Mouse (Mus musculus) ovary, postnatal 10 days (tissue): ENCODE results near the gene Hoxb7.

ENCODE experiments used
- DNase-seq: peaks from one replicate; pipeline ENCODE4 v3.0.0; 2022; ENCODE audit warnings: low spot score

Gene Hoxb7

GRCm38 (mm10) chr11:96285771-96286738 is at the start of gene Hoxb7:
Gene Hoxb7 (plus strand): TSS chr11:96286623.
- no peak for DNase-seq

GRCm38 (mm10) chr11:96240211-96240610 is 46.2 kb upstream of the Hoxb7 start:
- DNase-seq, result no peak

GRCm38 (mm10) chr11:96250901-96251300 is 35.5 kb upstream of the Hoxb7 start:
- DNase-seq, result no peak

DNA sequence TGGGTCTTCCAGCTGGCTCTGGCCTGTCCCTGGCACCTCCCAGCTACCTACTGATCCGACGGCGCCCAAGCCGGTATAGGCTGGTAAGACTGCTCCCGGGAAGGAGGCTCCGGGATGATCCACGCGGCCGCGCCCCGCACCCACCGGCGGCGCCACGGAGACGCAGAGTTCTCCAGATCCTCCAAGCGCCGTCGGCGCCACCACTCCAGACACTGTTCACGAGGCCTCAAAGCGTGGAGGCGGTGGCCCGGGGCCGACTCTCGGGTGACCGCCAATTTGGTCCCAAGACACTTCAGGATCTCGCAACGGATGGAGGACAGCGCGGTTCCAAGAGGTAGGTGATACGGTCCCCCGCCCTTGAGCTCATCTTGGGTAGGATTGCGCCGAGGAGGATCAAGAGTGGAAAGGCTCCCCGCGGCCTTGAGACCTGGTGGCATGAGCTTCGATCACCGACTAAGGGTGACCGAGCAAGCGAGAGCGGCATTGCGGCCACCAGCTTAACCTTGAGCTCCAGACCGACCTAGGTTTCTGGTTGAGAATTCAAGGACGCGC is 34.9 kb upstream of the Hoxb7 start:
- no peak for DNase-seq

DNA sequence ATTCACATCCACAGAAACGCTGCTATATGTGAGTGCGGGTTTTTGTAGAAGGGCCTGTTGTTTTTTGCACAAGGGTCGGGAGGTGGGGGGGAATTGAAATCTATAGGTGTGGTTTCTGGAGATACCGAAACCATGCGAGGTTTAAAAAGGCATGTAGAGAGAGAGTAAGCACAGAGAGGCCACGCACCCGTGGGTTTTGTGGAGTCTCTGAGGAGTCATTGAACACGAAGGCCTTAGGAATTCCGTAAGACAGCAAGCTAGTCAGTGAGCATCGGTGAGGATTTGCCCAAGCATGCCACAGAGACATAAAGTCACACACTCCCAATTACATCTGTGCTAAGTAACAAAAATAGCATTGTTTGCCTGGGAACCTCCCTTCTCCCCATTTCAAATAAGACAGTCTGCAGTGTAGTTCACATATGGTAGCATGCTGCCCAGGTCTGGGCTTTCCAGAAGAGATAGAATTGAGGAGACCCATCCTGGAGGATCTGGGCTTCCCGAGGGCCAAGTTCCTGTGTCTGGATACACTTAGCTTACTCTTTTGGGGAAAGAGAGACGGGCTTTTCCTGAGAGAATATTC is 33.8 kb upstream of the Hoxb7 start:
- no peak for DNase-seq

DNA sequence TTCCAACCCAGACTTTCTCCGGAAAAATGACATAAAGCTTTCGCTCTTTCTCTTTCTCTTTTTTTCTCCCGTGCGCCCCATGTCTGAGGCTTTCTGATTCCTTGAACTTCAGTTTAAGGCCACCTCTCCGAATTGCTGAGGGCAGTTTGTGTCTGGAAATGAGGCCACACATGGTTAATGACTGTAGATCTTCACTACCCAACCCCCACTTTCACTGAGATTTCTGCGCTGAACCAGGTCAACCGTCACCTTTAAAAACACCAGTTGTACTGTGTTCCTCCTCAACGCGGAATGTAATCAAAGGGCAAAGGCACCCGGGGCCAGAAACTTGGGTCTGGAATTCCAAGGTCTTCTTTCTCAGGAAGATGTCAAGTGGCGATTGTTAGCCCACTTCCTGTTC is 32.2 kb upstream of the Hoxb7 start:
- no peak for DNase-seq

DNA sequence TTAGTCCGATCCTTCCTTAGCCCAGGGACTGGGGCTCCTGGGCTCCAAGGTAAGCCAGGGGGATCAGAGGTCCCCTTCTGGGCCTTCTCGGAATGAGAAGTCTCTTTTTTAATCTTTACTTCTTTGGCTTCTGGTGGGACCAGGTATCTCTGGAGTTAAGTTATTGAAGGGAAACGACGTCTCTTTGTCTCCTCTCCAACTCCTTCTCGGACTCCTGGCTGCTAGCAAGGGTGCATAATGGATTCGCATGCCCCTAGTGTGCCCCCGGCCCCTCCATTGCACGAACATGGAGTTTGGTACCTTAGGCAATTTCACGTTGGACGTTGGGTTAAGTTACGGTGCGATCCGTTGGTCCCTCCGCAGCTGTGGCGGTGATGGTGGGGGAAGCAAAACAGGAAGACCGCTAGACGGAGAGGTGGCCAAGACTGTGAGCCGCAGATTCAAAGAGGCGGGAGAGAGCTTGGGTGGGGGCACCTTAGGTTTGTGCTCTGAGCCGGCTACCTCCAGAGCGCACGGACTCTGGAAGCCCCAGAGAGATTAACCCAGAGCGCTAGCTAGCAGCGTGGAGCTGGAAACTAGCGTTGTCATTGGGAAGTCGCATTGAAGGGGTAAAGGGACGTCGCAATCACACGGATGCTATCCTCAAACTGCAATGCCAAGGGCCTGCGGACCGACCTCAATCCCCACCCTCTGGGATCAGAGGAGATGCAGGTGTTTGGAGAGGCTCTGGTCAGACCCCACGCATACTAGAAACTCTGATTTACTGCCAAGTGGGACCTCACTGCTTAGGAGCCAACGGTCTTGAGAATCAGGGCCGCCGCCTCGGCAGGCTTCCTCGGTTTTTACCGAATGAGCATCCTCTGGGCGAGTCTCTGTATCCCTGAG is 31.1 kb upstream of the Hoxb7 start:
- DNase-seq, result no peak

- no peak for DNase-seq
These were observed 30.4 kb upstream of the Hoxb7 start for GRCm38 (mm10) chr11:96255996-96256445.

- DNase-seq, result no peak
These were observed 29.3 kb upstream of the Hoxb7 start for GRCm38 (mm10) chr11:96257141-96257540.

DNA sequence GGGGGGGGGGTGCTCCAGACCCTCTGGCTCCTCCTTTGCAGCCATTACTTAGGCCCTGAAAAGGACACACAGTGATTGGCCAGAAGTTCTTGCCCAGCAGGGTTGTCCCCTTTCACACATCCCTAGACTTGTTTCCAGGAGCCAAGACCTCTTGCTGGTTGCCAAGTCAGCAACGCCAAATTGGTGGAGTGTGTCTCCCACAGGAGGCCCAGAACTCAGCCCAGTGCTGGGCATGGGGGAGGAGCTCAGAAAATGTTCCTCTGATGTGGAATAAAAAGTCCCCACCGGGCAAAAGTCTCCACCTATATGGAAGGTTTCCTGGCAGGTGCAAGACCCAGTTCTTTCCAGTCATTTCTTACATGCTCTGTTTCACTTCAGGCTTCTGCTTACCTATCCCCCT is 27.4 kb upstream of the Hoxb7 start:
- no peak for DNase-seq

DNA sequence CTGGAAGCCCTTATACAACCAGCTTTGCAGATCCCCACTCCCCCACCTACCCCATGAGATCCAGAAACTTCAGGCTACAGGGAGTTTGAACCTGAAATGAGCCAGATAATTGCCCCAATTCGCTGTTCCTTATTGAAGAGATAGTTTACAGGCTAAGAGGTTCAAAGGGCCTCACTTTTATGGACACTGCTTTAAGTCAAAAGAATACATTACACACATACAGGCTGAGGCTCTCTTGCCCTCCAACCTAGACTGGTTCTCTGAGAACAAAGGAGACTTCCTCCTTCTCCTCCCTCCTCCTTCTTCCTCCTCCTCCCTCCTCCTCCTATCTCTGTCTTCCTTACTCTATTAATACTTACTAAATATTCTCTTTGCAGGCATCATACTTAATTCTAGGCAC is 26.9 kb upstream of the Hoxb7 start:
- no peak for DNase-seq

GRCm38 (mm10) chr11:96260310-96260970 is 26.0 kb upstream of the Hoxb7 start:
- DNase-seq, result no peak

GRCm38 (mm10) chr11:96261323-96261890 is 25.0 kb upstream of the Hoxb7 start:
- no peak for DNase-seq

GRCm38 (mm10) chr11:96262262-96262830 is 24.1 kb upstream of the Hoxb7 start:
- no peak for DNase-seq

DNA sequence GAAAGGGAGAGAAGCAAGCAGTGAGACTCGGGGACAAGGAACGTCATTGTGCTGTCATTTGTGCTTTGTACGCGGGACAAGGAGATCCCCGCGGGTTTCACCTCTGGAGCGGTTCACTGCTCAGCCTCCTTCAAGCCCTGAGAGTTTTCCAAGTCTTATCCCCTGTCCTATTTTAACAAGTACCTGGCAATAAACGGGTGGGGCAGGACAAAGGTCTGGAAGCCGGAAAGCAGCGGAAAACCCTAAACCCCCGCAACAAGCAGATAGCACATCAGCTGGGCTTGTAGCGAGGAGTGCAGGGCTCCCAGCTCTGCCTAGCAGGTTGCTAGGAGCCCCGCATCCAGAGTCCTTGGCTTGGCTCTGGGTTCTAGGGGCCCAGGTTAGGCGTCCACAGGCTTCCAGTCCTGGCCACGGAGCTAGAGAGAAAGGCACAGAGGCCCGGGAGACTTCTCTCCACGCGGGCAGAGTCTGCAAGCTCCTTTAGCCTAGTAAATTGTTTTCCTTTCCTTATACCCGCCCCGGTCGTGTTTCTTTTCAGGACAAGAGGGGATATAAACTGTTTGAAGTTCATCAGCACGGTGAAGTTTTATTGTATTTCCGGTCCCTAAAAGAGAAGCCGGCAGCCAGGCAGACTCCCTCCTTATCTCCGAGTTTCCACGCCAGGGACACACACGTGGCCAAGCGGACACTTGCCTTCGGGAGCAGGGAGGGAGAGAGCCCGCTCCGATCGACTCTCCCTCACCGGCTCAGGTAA is 22.6 kb upstream of the Hoxb7 start:
- no peak for DNase-seq

DNA sequence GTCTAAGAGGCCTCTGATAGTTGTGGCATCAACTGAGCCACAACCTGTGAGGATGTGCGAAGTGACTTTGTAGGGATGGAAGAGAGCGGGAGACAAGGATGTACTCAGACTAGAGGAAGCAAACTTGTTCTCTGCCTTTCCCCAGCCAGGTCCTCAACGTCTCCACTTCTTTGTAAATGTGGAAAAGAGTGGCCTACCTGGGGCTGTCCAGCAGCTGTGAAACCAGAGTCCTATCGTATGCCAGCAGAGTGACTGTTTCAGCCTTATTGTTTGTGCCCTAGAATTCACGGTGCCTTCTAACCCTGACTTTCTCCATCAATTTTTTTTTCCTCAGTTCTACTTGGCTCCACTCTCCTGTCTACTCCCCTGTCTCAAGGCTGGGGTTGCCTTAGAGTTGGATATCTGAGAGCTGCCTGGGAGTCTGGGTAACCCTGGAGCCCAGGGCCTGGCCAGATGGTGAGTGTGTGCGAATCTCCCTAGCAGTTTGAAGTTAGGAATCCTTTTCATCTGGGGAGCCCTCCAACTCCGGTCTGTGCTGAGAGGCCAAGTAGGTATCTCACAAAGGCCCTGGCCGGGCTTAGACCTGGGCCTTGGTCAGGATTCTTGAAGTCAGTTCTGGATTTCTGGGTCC is 21.9 kb upstream of the Hoxb7 start:
- DNase-seq, result no peak

DNA sequence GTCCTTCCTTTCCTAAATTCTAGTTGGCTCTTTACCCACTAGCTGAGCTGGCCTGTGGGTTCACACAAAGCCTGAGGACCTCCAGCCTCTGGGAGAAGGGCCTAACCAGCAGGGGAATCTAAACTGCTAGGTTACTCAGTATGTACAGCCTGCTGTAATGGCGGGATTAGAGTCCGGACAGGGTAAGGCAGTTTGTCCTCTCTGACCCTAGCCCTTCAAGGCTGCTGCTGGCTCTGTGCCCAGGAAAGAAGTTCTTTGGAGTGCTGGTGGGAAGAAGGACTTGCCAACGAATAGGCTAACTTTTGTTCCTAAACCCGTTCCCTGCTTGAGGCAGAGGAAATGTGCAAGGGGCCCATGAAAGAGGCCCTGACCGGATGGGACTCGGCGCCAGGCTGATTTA is 20.5 kb upstream of the Hoxb7 start:
- DNase-seq, result no peak

DNA sequence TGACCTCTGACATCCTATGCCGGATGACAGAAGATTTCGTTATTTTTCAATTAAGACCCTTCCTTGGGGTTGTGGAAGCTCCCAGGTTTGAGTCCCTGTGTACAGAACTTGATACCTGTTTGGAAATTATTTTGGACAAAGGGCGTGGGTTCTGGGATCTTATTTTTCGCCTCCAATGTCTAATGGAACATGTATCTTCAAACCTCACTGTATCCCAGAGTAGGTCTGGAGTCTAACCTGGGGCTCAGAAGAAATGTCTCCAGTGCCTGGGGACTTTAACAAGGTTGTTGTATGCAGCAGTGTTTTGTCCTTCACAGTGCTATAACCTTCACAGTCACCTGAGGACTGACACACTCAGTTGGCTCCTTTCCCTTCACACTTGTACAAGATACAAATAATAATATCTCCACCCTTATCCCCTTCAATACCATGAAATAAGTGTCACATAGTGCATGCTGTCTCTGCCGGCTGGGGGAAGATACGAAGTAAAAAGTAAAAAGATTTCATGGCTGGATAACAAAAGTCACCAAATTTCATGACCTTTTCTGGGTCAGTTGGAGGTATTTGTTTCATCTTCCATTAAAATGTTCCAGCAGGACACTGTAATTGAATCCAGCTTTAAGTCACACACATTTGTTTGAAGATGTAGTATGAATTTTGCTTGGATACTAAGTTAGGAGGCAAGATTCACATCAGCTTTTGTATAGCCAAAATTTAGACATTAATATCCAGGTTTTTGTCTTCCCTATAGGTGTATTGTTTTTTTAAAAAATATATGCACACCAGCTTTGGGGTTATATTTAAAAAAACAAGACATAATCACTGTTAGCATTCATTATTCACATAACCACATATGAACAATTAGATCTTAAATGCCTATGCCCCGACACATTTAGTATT is 19.2 kb upstream of the Hoxb7 start:
- DNase-seq, result no peak
